Comparison of ENCODE assay signal across 24 mouse cellular contexts in the genomic region with DNA sequence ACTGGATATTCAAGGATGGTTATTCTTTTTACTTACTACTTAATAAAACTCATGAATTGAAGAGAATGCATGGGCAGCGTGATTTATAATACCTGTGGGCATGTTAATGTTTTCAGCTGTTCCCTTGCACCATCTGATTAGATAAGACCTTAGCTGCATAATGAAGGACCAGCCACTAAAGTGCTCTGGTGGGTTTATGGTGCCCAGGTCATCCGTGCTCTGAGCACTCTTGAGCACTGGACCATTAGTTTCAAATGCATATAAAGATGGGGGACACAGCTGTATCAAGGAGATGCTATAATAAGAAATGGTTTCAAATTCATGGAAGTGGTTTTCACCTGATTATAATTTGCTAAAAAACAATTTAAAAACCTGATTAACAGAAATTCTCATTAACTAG. TPM values are rescaled to one million over a fixed set of nuclear protein-coding genes. Genes with fewer than 3 reads are reported as not detected.
"Had no signal": no experiment of that assay in that cellular context is flagged by ENCODE, and none has a peak within 500 bp of the region (broad histone marks: within the 10 kb centered on the region; RNA-seq: fewer than 3 reads in every experiment).

No protein-coding gene starts in this region.

- H3K9ac ChIP-seq: kidney, embryonic 15.5 days; limb, embryonic 13.5 days; liver, embryonic 12.5 days; liver, embryonic 15.5 days; lung, embryonic 15.5 days; midbrain, embryonic 13.5 days had no signal

- ATAC-seq: liver, embryonic 12.5 days; midbrain, embryonic 13.5 days; midbrain, embryonic 16.5 days had no signal

- H3K27ac ChIP-seq: kidney, embryonic 15.5 days; limb, embryonic 13.5 days; liver, embryonic 12.5 days; liver, embryonic 15.5 days; lung, embryonic 15.5 days; midbrain, embryonic 10.5 days; midbrain, embryonic 13.5 days had no signal

- H3K27me3 ChIP-seq: kidney, embryonic 15.5 days; limb, embryonic 13.5 days; liver, embryonic 12.5 days; liver, embryonic 15.5 days; lung, embryonic 15.5 days; megakaryocyte, embryonic 14.5 days; midbrain, embryonic 13.5 days had no signal

- H3K4me1 ChIP-seq: kidney, embryonic 15.5 days; limb, embryonic 13.5 days; liver, embryonic 12.5 days; liver, embryonic 15.5 days; lung, embryonic 15.5 days; megakaryocyte, embryonic 14.5 days; midbrain, embryonic 10.5 days; midbrain, embryonic 13.5 days had no signal

- DNase-seq: kidney, adult 11 months; kidney, adult 8-10 months; kidney, postnatal 10 days; kidney, postnatal 36 days; layer of hippocampus, postnatal 36 days; left cerebral cortex, postnatal 4 days; liver; lung, adult 18-20 months; lung, postnatal 10 days; lung, postnatal 36 days; retina, postnatal 1 day; thymus, adult 18-20 months; thymus, postnatal 36 days had no signal

- H3K4me2 ChIP-seq: kidney, embryonic 15.5 days; limb, embryonic 13.5 days; liver, embryonic 12.5 days; liver, embryonic 15.5 days; lung, embryonic 15.5 days; midbrain, embryonic 13.5 days had no signal

- H3K36me3 ChIP-seq: kidney, embryonic 15.5 days; limb, embryonic 13.5 days; liver, embryonic 12.5 days; liver, embryonic 15.5 days; lung, embryonic 15.5 days had no signal

- H3K9me3 ChIP-seq: kidney, embryonic 15.5 days; limb, embryonic 13.5 days; liver, embryonic 12.5 days; liver, embryonic 15.5 days; lung, embryonic 15.5 days; midbrain, embryonic 10.5 days; midbrain, embryonic 13.5 days had no signal

- H3K4me3 ChIP-seq: kidney, embryonic 15.5 days; limb, embryonic 13.5 days; liver, embryonic 12.5 days; liver, embryonic 15.5 days; lung, embryonic 15.5 days; megakaryocyte, embryonic 14.5 days; midbrain, embryonic 10.5 days; midbrain, embryonic 13.5 days; myocyte had no signal

RNA-seq across cellular contexts. Expression of a gene that starts 16.7 kb away (rescaled TPM):
- total RNA-seq: neutrophil, adult 5-6 weeks had no signal
